Mouse (Mus musculus): ENCODE measurements around the gene Mrgprh.

- no peak for TF ChIP-seq CTCF (IDR thresholded peaks at IDR 0.05; ENCODE audit: insufficient read depth, low read depth, low read length)
- peak; percentile 74; the same call in 1 of the 2 replicates for TF ChIP-seq POLR2A (IDR thresholded peaks at IDR 0.05; ENCODE audit: insufficient read depth, low read depth, low read length)
These were observed 40.2 kb downstream of the Mrgprh start, which contains the start of gene Mrpl18 for GRCm38 (mm10) chr17:12915881-12916583.
